Mouse (Mus musculus) limb, embryonic 12.5 days (tissue): ENCODE data around the gene 4930455H04Rik. TPM values are rescaled to one million over a fixed set of nuclear protein-coding genes. Genes with fewer than 3 reads are reported as not detected.
A peak's percentile ranks its signal among the peaks of the same experiment; 100 is the strongest.

Source experiments
- ATAC-seq: fragments of 200-750 bp; cut with Nextera tagmentation; 2 replicates; pipeline ENCODE4 v1.8.0; 2017; ENCODE audit warnings: low read depth, moderate TSS enrichment; ENCODE audit not compliant: insufficient number of reproducible peaks, insufficient read depth, low FRiP score, low TSS enrichment
- H3K27ac ChIP-seq: fragments of 300-500 bp; sonication (generic); 2 replicates; pipeline ENCODE4 v1.5.1; 2016; ENCODE audit warnings: mild to moderate bottlenecking, moderate library complexity
- H3K27me3 ChIP-seq: fragments of 300-500 bp; sonication (generic); 2 replicates; pipeline ENCODE4 v1.6.1; 2016; ENCODE audit warnings: mild to moderate bottlenecking, moderate library complexity
- H3K36me3 ChIP-seq: fragments of 300-500 bp; sonication (generic); 2 replicates; pipeline ENCODE4 v1.6.1; 2016; ENCODE audit warnings: mild to moderate bottlenecking, moderate library complexity
- H3K4me1 ChIP-seq: fragments of 300-500 bp; sonication (generic); replicated peaks from 2 replicates; pipeline ENCODE4 v1.6.1; 2016
- H3K4me2 ChIP-seq: fragments of 300-500 bp; sonication (generic); 2 replicates; pipeline ENCODE4 v1.6.1; 2016; ENCODE audit warnings: mild to moderate bottlenecking, moderate library complexity
- H3K4me3 ChIP-seq: fragments of 300-500 bp; sonication (generic); replicated peaks from 2 replicates; pipeline ENCODE4 v1.5.1; 2016; ENCODE audit warnings: mild to moderate bottlenecking
- H3K9ac ChIP-seq: fragments of 300-500 bp; sonication (generic); replicated peaks from 2 replicates; pipeline ENCODE4 v1.6.1; 2016; ENCODE audit warnings: mild to moderate bottlenecking, moderate library complexity
- H3K9me3 ChIP-seq: fragments of 300-500 bp; sonication (generic); 2 replicates; pipeline ENCODE4 v1.6.1; 2016; ENCODE audit warnings: mild to moderate bottlenecking, moderate library complexity
- WGBS: fragments of 180-500 bp; shearing (Covaris S2); methylation state at CpG from one replicate; pipeline ENCODE4 v1.1.7; 2016; 5-methylcytosine and 5-hydroxymethylcytosine counted together
- polyA plus RNA-seq: library from polyadenylated mRNA; unstranded; fragments of >200 nt; fragmentation: Nextera tagmentation; extraction: Ambion mirVana; gene quantifications from 2 replicates; pipeline ENCODE4 v1.2.1, GENCODE M21; 2016

The 4930455H04Rik gene
- not detected in 2 replicates for polyA plus RNA-seq

- 62% methylated on average over 4 of the region's 4 CpGs for WGBS
- no peaks in the 10 kb centered on the region for H3K27me3 ChIP-seq
- H3K4me1 ChIP-seq: peaks cover 5% of the 10 kb centered on the region
- H3K9me3 ChIP-seq: no peaks in the 10 kb centered on the region
- H3K4me2 ChIP-seq: peak within 1 kb of the TSS; percentile 65
- H3K27ac ChIP-seq: peak within 1 kb of the TSS; percentile 35; the same call in 1 of the 2 replicates
- ATAC-seq: no peak
- H3K36me3 ChIP-seq: no peaks in the 10 kb centered on the region
- peak within 1 kb of the TSS; percentile 51 for H3K9ac ChIP-seq
- peak within 1 kb of the TSS; percentile 41 for H3K4me3 ChIP-seq
Measured at GRCm38 (mm10) chr3:116967967-116968366, at the start of gene 4930455H04Rik. 4930455H04Rik (plus strand) TSS chr3:116968267.

DNA sequence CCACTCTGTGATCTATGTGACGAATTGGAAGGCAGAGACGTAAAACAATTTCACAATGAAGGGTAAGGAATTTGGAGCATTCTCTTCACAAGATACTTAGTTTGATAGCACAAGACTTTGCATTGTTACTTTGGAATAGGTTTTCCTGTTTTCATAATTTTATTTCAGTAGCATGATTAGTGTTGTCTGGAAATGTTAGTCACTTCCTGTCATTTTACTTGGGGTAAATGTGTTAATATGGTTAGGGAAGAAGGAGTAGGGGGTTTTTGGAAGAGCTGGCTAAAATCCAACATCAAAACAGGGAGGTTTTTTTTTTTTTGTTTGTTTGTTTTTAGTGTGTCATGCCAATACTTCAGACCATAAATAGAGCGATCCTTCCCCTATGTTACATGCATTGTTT, 46.5 kb upstream of the 4930455H04Rik start:
- H3K4me2 ChIP-seq: no peak overlapping the region
- no peak for ATAC-seq
- no peaks in the 10 kb centered on the region for H3K27me3 ChIP-seq
- H3K4me3 ChIP-seq: no peak overlapping the region
- no peak overlapping the region for H3K27ac ChIP-seq
- H3K36me3 ChIP-seq: no peaks in the 10 kb centered on the region
- no peak overlapping the region for H3K9ac ChIP-seq
- no peaks in the 10 kb centered on the region for H3K4me1 ChIP-seq
- 88% methylated on average over 3 of the region's 3 CpGs for WGBS
- no peaks in the 10 kb centered on the region for H3K9me3 ChIP-seq

GRCm38 (mm10) chr3:116923042-116923441, 45.0 kb upstream of the 4930455H04Rik start:
- WGBS: 35% methylated on average over 12 of the region's 12 CpGs
- Histone ChIP-seq H3K4me1 (no peaks in the 10 kb centered on the region), H3K4me3 (no peak overlapping the region), H3K9me3 (no peaks in the 10 kb centered on the region), H3K36me3 (no peaks in the 10 kb centered on the region), H3K9ac (no peak overlapping the region), H3K27ac (no peak overlapping the region), H3K27me3 (no peaks in the 10 kb centered on the region), H3K4me2 (peak overlapping the region; percentile 32; the same call in 1 of the 2 replicates)
- ATAC-seq: no peak

- H3K4me2 ChIP-seq: no peak overlapping the region
- H3K4me3 ChIP-seq: no peak overlapping the region
- no peaks in the 10 kb centered on the region for H3K9me3 ChIP-seq
- H3K27ac ChIP-seq: 0 out of 2 replicates have a peak overlapping the region, but pooled peaks have one; percentile 2
- no peaks in the 10 kb centered on the region for H3K36me3 ChIP-seq
- H3K9ac ChIP-seq: no peak overlapping the region
- no peaks in the 10 kb centered on the region for H3K27me3 ChIP-seq
- WGBS: 86% methylated on average over 4 of the region's 4 CpGs
- ATAC-seq: no peak
- H3K4me1 ChIP-seq: no peaks in the 10 kb centered on the region
Measured at GRCm38 (mm10) chr3:116928994-116929393, 39.1 kb upstream of the 4930455H04Rik start.

- no peak overlapping the region for H3K27ac ChIP-seq
- no peaks in the 10 kb centered on the region for H3K9me3 ChIP-seq
- no peak overlapping the region for H3K9ac ChIP-seq
- no peak overlapping the region for H3K4me3 ChIP-seq
- no peaks in the 10 kb centered on the region for H3K4me1 ChIP-seq
- WGBS: 93% methylated on average over 1 of the region's 1 CpGs
- H3K27me3 ChIP-seq: no peaks in the 10 kb centered on the region
- H3K36me3 ChIP-seq: no peaks in the 10 kb centered on the region
- H3K4me2 ChIP-seq: no peak overlapping the region
- no peak for ATAC-seq
Measured at GRCm38 (mm10) chr3:116933158-116933557, 34.9 kb upstream of the 4930455H04Rik start.

- WGBS: 56% methylated on average over 4 of the region's 4 CpGs
- no peak for ATAC-seq
- no peak overlapping the region for H3K4me2 ChIP-seq
- H3K27me3 ChIP-seq: no peaks in the 10 kb centered on the region
- H3K4me1 ChIP-seq: no peaks in the 10 kb centered on the region
- no peak overlapping the region for H3K9ac ChIP-seq
- 0 out of 2 replicates have a peak, but pooled peaks cover 6% of the 10 kb centered on the region for H3K9me3 ChIP-seq
- H3K4me3 ChIP-seq: no peak overlapping the region
- no peaks in the 10 kb centered on the region for H3K36me3 ChIP-seq
- H3K27ac ChIP-seq: no peak overlapping the region
Measured at GRCm38 (mm10) chr3:116936934-116937691, 31.0 kb upstream of the 4930455H04Rik start.

GRCm38 (mm10) chr3:116940804-116941558, 27.1 kb upstream of the 4930455H04Rik start:
- Histone ChIP-seq H3K9me3 (0 out of 2 replicates have a peak, but pooled peaks cover 6% of the 10 kb centered on the region), H3K27ac (no peak overlapping the region), H3K4me2 (no peak overlapping the region), H3K27me3 (no peaks in the 10 kb centered on the region), H3K4me3 (no peak overlapping the region), H3K36me3 (no peaks in the 10 kb centered on the region), H3K9ac (no peak overlapping the region), H3K4me1 (no peaks in the 10 kb centered on the region)
- ATAC-seq: no peak
- 75% methylated on average over 10 of the region's 10 CpGs for WGBS

- no peak overlapping the region for H3K4me3 ChIP-seq
- WGBS: 96% methylated on average over 1 of the region's 1 CpGs
- no peak for ATAC-seq
- H3K27ac ChIP-seq: no peak overlapping the region
- 0 out of 2 replicates have a peak, but pooled peaks cover 6% of the 10 kb centered on the region for H3K9me3 ChIP-seq
- H3K4me1 ChIP-seq: no peaks in the 10 kb centered on the region
- H3K9ac ChIP-seq: no peak overlapping the region
- no peaks in the 10 kb centered on the region for H3K27me3 ChIP-seq
- H3K4me2 ChIP-seq: no peak overlapping the region
- no peaks in the 10 kb centered on the region for H3K36me3 ChIP-seq
Measured at GRCm38 (mm10) chr3:116941559-116942117, 26.4 kb upstream of the 4930455H04Rik start.

- 0 out of 2 replicates have a peak, but pooled peaks cover 6% of the 10 kb centered on the region for H3K9me3 ChIP-seq
- WGBS: 69% methylated on average over 6 of the region's 6 CpGs
- H3K4me1 ChIP-seq: no peaks in the 10 kb centered on the region
- no peak overlapping the region for H3K4me3 ChIP-seq
- H3K9ac ChIP-seq: no peak overlapping the region
- H3K4me2 ChIP-seq: no peak overlapping the region
- no peaks in the 10 kb centered on the region for H3K27me3 ChIP-seq
- no peak for ATAC-seq
- H3K36me3 ChIP-seq: no peaks in the 10 kb centered on the region
- H3K27ac ChIP-seq: no peak overlapping the region
Measured at GRCm38 (mm10) chr3:116942751-116943150, 25.3 kb upstream of the 4930455H04Rik start.

GRCm38 (mm10) chr3:116943422-116943821, 24.6 kb upstream of the 4930455H04Rik start:
- Histone ChIP-seq H3K9me3 (0 out of 2 replicates have a peak, but pooled peaks cover 4% of the 10 kb centered on the region), H3K27ac (no peak overlapping the region), H3K36me3 (no peaks in the 10 kb centered on the region), H3K4me2 (no peak overlapping the region), H3K27me3 (no peaks in the 10 kb centered on the region), H3K4me3 (no peak overlapping the region), H3K9ac (no peak overlapping the region), H3K4me1 (no peaks in the 10 kb centered on the region)
- no peak for ATAC-seq
- 69% methylated on average over 4 of the region's 4 CpGs for WGBS

- Histone ChIP-seq H3K9ac (no peak overlapping the region), H3K4me2 (no peak overlapping the region), H3K4me1 (no peaks in the 10 kb centered on the region), H3K9me3 (no peaks in the 10 kb centered on the region), H3K36me3 (no peaks in the 10 kb centered on the region), H3K4me3 (no peak overlapping the region), H3K27me3 (no peaks in the 10 kb centered on the region), H3K27ac (no peak overlapping the region)
- no peak for ATAC-seq
- 85% methylated on average over 4 of the region's 4 CpGs for WGBS
Measured at GRCm38 (mm10) chr3:116946476-116946875, 21.6 kb upstream of the 4930455H04Rik start.
